Mouse (Mus musculus): ENCODE data around the gene 6430548M08Rik. TPM values are rescaled to one million over a fixed set of nuclear protein-coding genes. Genes with fewer than 3 reads are reported as not detected.

The 6430548M08Rik gene
- total RNA-seq, 1 experiment = 0.54 TPM

DNA sequence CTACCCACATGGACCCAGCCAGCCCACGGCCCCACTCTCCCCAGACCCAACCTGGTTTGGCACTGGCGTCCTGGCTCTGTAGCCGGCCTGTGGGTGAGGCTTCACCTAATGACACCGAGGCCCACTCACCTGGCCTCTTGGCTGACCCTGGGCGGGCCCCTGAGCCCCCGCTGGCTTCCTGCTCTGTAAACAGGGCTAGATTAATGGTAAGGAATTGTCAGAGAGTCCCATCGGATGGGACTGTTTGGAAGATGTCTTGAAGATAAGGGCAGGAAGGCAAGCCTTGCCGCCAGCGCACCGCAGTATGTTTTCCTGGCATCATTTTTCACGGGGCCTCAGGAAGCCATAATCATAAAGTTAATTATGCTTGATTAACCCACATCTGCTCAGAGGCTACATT is 94.2 kb downstream of the 6430548M08Rik start:
- Histone ChIP-seq H3K9me3 (ENCODE audit: control insufficient read depth, insufficient read depth, low read depth, low read length) (no peaks in the 10 kb centered on the region), H3K4me1 (ENCODE audit: control insufficient read depth in 2 of 2, insufficient read depth in 2 of 2, low read length in 2 of 2, poor library complexity in 1 of 2) (peaks cover 0 to 3% of the 10 kb centered on the region in 2 experiments; a peak in 1 of 4 replicates), H3K4me3 (ENCODE audit: insufficient read depth in 1 of 2, low read depth in 1 of 2, low read length in 2 of 2, poor library complexity in 1 of 2, severe bottlenecking in 1 of 2) (no peak overlapping the region), H3K36me3 (ENCODE audit: control insufficient read depth, insufficient read depth, low read length, poor library complexity, severe bottlenecking) (no peaks in the 10 kb centered on the region), H3K9ac (ENCODE audit: insufficient read depth, low read depth, low read length, poor library complexity, severe bottlenecking) (no peak overlapping the region), H3K27ac (ENCODE audit: insufficient read depth, low read depth, low read length, poor library complexity, severe bottlenecking) (no peak overlapping the region)
- DNase-seq (ENCODE audit: low read depth, low spot score) = no peak
- TF ChIP-seq HCFC1 (IDR thresholded peaks at IDR 0.05; ENCODE audit: borderline replicate concordance, insufficient read depth, low read length) (no peak), MAFK (IDR thresholded peaks at IDR 0.05; ENCODE audit: insufficient read depth, low read depth, low read length) (no peak), CHD2 (IDR thresholded peaks at IDR 0.05; ENCODE audit: low read depth, low read length) (no peak), ZNF384 (IDR thresholded peaks at IDR 0.05; ENCODE audit: low read depth, low read length) (no peak)
- in situ Hi-C loops (cut with MboI; ENCODE audit: low sequenced_read_pairs in 2 of 2, unreplicated experiment in 2 of 2) = no loop called here

DNA sequence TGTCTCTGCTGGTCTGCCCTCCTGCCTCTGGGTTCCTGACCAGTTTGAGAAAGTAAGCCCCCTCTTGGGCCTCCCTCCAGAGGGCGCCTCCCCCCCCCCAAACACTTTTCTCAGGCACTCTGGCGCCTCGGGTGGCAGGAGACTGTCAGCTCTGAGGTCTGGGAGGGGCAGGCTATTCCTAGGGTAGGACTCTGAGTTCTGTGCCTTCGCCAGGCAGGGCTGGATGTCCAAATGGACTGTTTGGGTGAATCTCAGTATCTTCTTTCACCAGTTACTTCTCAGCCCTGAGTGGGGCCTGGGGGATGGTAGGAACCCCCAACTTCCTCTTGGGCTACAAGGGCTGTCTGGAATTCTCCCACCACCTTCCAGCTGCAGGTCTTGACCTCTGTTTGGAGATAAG is 97.4 kb downstream of the 6430548M08Rik start:
- in situ Hi-C loops (cut with MboI; ENCODE audit: low sequenced_read_pairs in 2 of 2, unreplicated experiment in 2 of 2) = no loop called here
- Histone ChIP-seq H3K9me3 (ENCODE audit: control insufficient read depth, insufficient read depth, low read depth, low read length) (no peaks in the 10 kb centered on the region), H3K36me3 (ENCODE audit: control insufficient read depth, insufficient read depth, low read length, poor library complexity, severe bottlenecking) (no peaks in the 10 kb centered on the region), H3K27ac (ENCODE audit: insufficient read depth, low read depth, low read length, poor library complexity, severe bottlenecking) (no peak overlapping the region), H3K4me1 (ENCODE audit: control insufficient read depth in 2 of 2, insufficient read depth in 2 of 2, low read length in 2 of 2, poor library complexity in 1 of 2) (peaks cover 0 to 3% of the 10 kb centered on the region in 2 experiments; a peak in 1 of 4 replicates), H3K9ac (ENCODE audit: insufficient read depth, low read depth, low read length, poor library complexity, severe bottlenecking) (no peak overlapping the region), H3K4me3 (ENCODE audit: insufficient read depth in 1 of 2, low read depth in 1 of 2, low read length in 2 of 2, poor library complexity in 1 of 2, severe bottlenecking in 1 of 2) (no peak overlapping the region)
- no peak for DNase-seq (ENCODE audit: low read depth, low spot score)
- no peak for TF ChIP-seq MAFK (IDR thresholded peaks at IDR 0.05; ENCODE audit: insufficient read depth, low read depth, low read length)
- TF ChIP-seq HCFC1 (IDR thresholded peaks at IDR 0.05; ENCODE audit: borderline replicate concordance, insufficient read depth, low read length) = no peak
- TF ChIP-seq CHD2 (IDR thresholded peaks at IDR 0.05; ENCODE audit: low read depth, low read length) = no peak
- TF ChIP-seq ZC3H11A (IDR thresholded peaks at IDR 0.05; ENCODE audit: borderline replicate concordance, low read depth, low read length) = no peak

DNA sequence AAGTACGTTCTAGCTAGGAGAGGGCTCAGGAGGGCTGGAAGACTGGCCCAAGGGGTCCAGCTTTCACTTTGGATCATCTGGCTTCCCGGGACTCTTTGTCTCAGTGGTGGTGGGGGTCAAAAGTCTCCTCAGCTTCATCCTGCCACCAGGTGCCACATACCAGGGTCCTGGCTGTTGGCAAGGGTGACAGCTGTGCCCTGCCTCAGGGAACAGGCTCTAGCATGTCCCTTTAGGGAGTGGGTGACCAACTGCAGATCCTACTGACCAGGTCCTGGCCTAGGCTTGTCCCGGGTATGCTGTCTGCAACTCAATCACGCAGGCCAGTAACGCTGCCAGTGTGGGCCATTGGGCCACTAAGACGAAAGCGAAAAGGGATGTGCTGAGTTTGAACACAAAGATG is 98.6 kb downstream of the 6430548M08Rik start:
- no peak for DNase-seq (ENCODE audit: low read depth, low spot score)
- Histone ChIP-seq H3K36me3 (ENCODE audit: control insufficient read depth, insufficient read depth, low read length, poor library complexity, severe bottlenecking) (no peaks in the 10 kb centered on the region), H3K4me1 (ENCODE audit: control insufficient read depth in 2 of 2, insufficient read depth in 2 of 2, low read length in 2 of 2, poor library complexity in 1 of 2) (peaks cover 0 to 11% of the 10 kb centered on the region in 2 experiments; a peak in 1 of 4 replicates), H3K9ac (ENCODE audit: insufficient read depth, low read depth, low read length, poor library complexity, severe bottlenecking) (no peak overlapping the region), H3K27ac (ENCODE audit: insufficient read depth, low read depth, low read length, poor library complexity, severe bottlenecking) (no peak overlapping the region), H3K9me3 (ENCODE audit: control insufficient read depth, insufficient read depth, low read depth, low read length) (no peaks in the 10 kb centered on the region), H3K4me3 (ENCODE audit: insufficient read depth in 1 of 2, low read depth in 1 of 2, low read length in 2 of 2, poor library complexity in 1 of 2, severe bottlenecking in 1 of 2) (no peak overlapping the region)
- no peak for TF ChIP-seq CHD2 (IDR thresholded peaks at IDR 0.05; ENCODE audit: low read depth, low read length)
- no peak for TF ChIP-seq MAFK (IDR thresholded peaks at IDR 0.05; ENCODE audit: insufficient read depth, low read depth, low read length)
- no peak for TF ChIP-seq ZC3H11A (IDR thresholded peaks at IDR 0.05; ENCODE audit: borderline replicate concordance, low read depth, low read length)
- TF ChIP-seq HCFC1 (IDR thresholded peaks at IDR 0.05; ENCODE audit: borderline replicate concordance, insufficient read depth, low read length) = no peak
- TF ChIP-seq ZNF384 (IDR thresholded peaks at IDR 0.05; ENCODE audit: low read depth, low read length) = no peak
- in situ Hi-C loops (cut with MboI; ENCODE audit: low sequenced_read_pairs in 2 of 2, unreplicated experiment in 2 of 2) = no loop called here

DNA sequence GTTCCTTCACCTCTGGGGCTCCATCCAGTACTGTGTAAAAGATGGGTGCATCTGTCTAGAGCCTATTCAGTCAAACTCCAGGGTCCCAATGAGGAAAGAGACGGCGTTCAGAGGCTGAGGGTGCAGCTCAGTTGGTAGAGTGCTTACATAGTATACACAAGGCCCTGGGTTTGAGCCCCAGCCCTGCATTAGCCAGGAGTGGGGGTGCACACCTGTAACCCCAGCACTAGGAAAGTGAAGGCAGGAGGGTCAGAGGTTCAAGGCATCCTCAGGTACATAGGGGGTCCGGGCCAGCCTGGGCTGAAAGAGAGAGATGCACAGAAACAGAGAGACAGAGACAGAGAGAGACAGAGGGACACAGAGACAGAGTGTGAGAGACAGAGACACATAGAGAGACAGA is 99.3 kb downstream of the 6430548M08Rik start:
- Histone ChIP-seq H3K9ac (ENCODE audit: insufficient read depth, low read depth, low read length, poor library complexity, severe bottlenecking) (no peak overlapping the region), H3K4me1 (ENCODE audit: control insufficient read depth in 2 of 2, insufficient read depth in 2 of 2, low read length in 2 of 2, poor library complexity in 1 of 2) (peaks cover 0 to 10% of the 10 kb centered on the region in 2 experiments; a peak in 1 of 4 replicates), H3K9me3 (ENCODE audit: control insufficient read depth, insufficient read depth, low read depth, low read length) (no peaks in the 10 kb centered on the region), H3K4me3 (ENCODE audit: insufficient read depth in 1 of 2, low read depth in 1 of 2, low read length in 2 of 2, poor library complexity in 1 of 2, severe bottlenecking in 1 of 2) (no peak overlapping the region), H3K27ac (ENCODE audit: insufficient read depth, low read depth, low read length, poor library complexity, severe bottlenecking) (no peak overlapping the region), H3K36me3 (ENCODE audit: control insufficient read depth, insufficient read depth, low read length, poor library complexity, severe bottlenecking) (no peaks in the 10 kb centered on the region)
- in situ Hi-C loops (cut with MboI; ENCODE audit: low sequenced_read_pairs in 2 of 2, unreplicated experiment in 2 of 2) = no loop called here
- TF ChIP-seq ZC3H11A (IDR thresholded peaks at IDR 0.05; ENCODE audit: borderline replicate concordance, low read depth, low read length) (no peak), MAFK (IDR thresholded peaks at IDR 0.05; ENCODE audit: insufficient read depth, low read depth, low read length) (no peak), HCFC1 (IDR thresholded peaks at IDR 0.05; ENCODE audit: borderline replicate concordance, insufficient read depth, low read length) (no peak), CHD2 (IDR thresholded peaks at IDR 0.05; ENCODE audit: low read depth, low read length) (no peak), ZNF384 (IDR thresholded peaks at IDR 0.05; ENCODE audit: low read depth, low read length) (no peak)
- no peak for DNase-seq (ENCODE audit: low read depth, low spot score)

DNA sequence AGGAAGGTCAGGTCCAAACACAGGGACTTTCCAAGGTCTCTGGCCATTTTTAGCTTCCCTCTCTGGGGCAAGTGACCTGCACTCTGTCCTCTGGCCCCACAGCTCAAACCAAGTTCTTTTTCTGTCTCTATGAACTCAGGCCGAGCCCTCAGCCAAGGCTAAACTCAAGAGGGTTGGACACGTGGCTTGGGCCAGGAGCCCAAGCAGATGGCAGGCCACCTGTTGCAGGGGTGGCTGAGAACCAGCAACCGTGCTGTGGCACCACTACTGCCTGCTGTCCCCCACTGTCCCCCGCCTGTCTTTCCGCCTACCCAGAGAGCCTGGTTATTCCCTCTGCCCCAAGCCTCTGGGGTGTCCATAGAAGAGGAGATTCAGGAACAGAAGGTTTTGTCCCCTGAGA is 100.0 kb downstream of the 6430548M08Rik start:
- DNase-seq (ENCODE audit: low read depth, low spot score) = no peak
- no peak overlapping the region for H3K27ac ChIP-seq (ENCODE audit: insufficient read depth, low read depth, low read length, poor library complexity, severe bottlenecking)
- in situ Hi-C loops (cut with MboI; ENCODE audit: low sequenced_read_pairs in 2 of 2, unreplicated experiment in 2 of 2) = no loop called here

More for the DNA sequence above, 100.0 kb downstream of the 6430548M08Rik start:
- TF ChIP-seq ZC3H11A (IDR thresholded peaks at IDR 0.05; ENCODE audit: borderline replicate concordance, low read depth, low read length) = no peak
- TF ChIP-seq CHD2 (IDR thresholded peaks at IDR 0.05; ENCODE audit: low read depth, low read length) = no peak
- TF ChIP-seq ZNF384 (IDR thresholded peaks at IDR 0.05; ENCODE audit: low read depth, low read length) = no peak
- TF ChIP-seq HCFC1 (IDR thresholded peaks at IDR 0.05; ENCODE audit: borderline replicate concordance, insufficient read depth, low read length) = no peak
- TF ChIP-seq MAFK (IDR thresholded peaks at IDR 0.05; ENCODE audit: insufficient read depth, low read depth, low read length) = no peak
- H3K36me3 ChIP-seq (ENCODE audit: control insufficient read depth, insufficient read depth, low read length, poor library complexity, severe bottlenecking) = no peaks in the 10 kb centered on the region
- peaks cover 0 to 10% of the 10 kb centered on the region in 2 experiments; a peak in 1 of 4 replicates for H3K4me1 ChIP-seq (ENCODE audit: control insufficient read depth in 2 of 2, insufficient read depth in 2 of 2, low read length in 2 of 2, poor library complexity in 1 of 2)
- no peak overlapping the region for H3K4me3 ChIP-seq (ENCODE audit: insufficient read depth in 1 of 2, low read depth in 1 of 2, low read length in 2 of 2, poor library complexity in 1 of 2, severe bottlenecking in 1 of 2)
- no peaks in the 10 kb centered on the region for H3K9me3 ChIP-seq (ENCODE audit: control insufficient read depth, insufficient read depth, low read depth, low read length)
- no peak overlapping the region for H3K9ac ChIP-seq (ENCODE audit: insufficient read depth, low read depth, low read length, poor library complexity, severe bottlenecking)

Other genes starting within 250 kb of the 6430548M08Rik start
- 201 and 211 TPM in 2 replicates for gene Usp10, start 203.8 kb upstream of the 6430548M08Rik start, total RNA-seq (2012; rRNA removed)
- 27.0 and 34.8 TPM in 2 replicates for gene Gm20388, start 203.3 kb upstream of the 6430548M08Rik start, total RNA-seq (2012; rRNA removed)
- gene Crispld2, start 121.7 kb upstream of the 6430548M08Rik start, total RNA-seq (2012; rRNA removed) = 4.4 and 12.1 TPM in 2 replicates
- 29.9 and 35.4 TPM in 2 replicates for gene Zdhhc7, start 12.7 kb upstream of the 6430548M08Rik start, total RNA-seq (2012; rRNA removed)
- gene Fam92b, start 63.3 kb downstream of the 6430548M08Rik start, total RNA-seq (2012; rRNA removed) = not detected in 2 replicates
- gene Gse1, start 114.3 kb downstream of the 6430548M08Rik start, total RNA-seq (2012; rRNA removed) = 21.4 and 32.7 TPM in 2 replicates